Mouse (Mus musculus): ENCODE data around the gene Sfta2. TPM values are rescaled to one million over a fixed set of nuclear protein-coding genes. Genes with fewer than 3 reads are reported as not detected.
A peak's percentile ranks its signal among the peaks of the same experiment; 100 is the strongest.

The Sfta2 gene
- polyA plus RNA-seq, 1 experiment from 2014 or later, result not detected

DNA sequence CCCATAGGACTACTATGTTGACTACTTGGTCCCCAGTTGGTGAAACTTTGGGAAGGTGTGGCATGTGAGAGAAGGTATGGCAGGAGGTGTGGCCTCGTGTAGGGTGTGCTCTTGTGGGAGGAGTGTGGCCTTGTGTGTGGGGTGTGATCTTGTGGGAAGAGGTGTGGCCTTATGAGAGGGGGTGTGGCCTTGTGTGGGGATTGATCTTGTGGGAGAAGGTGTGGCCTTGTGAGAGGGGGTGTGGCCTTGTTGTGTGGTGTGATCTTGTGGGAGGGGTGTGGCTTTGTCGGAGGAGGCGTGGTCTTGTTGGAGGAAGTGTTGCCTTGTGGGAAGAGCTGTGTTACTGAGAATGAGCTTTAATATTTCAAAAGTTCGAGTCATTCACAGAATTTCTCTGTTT is 15.8 kb downstream of the Sfta2 start:
- no peak for DNase-seq (ENCODE audit: low spot score)
- ATAC-seq (replicated peaks; ENCODE audit: low FRiP score), result no peak
- no peaks in the 10 kb centered on the region for H3K9me3 ChIP-seq (ENCODE audit: control insufficient read depth, low read length)
- H3K4me1 ChIP-seq (replicated peaks; ENCODE audit: control insufficient read depth, insufficient read depth, low read length), result no peaks in the 10 kb centered on the region
- no peaks in the 10 kb centered on the region for H3K36me3 ChIP-seq (ENCODE audit: control insufficient read depth, insufficient read depth, low read length)
- no peaks in the 10 kb centered on the region for H3K27me3 ChIP-seq (ENCODE audit: control insufficient read depth, insufficient read depth, low read length)
- H3K4me3 ChIP-seq (ENCODE audit: low read depth, low read length), result no peak overlapping the region
- H3K27ac ChIP-seq (ENCODE audit: low read depth, low read length), result no peak overlapping the region
- H3K4me2 ChIP-seq (ENCODE audit: low read depth, low read length, severe bottlenecking), result no peak overlapping the region
- no peak overlapping the region for H3K9ac ChIP-seq (ENCODE audit: low read length)
- 86% methylated on average over 4 of the region's 4 CpGs for WGBS

DNA sequence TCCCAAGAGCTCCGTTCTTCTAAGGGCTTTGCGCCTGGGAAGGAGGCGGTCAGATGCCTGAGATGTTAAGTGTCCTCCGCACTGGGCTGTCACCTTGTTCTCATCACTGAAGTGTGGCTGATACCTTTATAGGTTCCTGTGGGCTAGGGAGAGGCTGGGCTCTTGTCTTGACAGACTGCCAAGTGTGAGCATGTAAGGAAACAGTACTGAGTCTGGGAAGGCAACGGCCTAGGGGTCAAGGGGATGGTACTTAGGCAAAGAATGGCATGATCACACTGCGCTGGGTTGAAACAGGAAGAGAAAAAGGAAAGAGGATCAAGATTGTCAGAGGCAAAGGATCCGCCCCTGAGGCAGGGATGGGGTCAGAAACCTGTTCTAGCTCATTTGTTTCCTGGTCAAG is 25.2 kb downstream of the Sfta2 start, which contains the start of gene Gm9573:
Gm9573 (minus strand) TSS at position 101 of the 400 bp plus-strand sequence.
- H3K4me3 ChIP-seq (ENCODE audit: low read depth, low read length), result no peak within 1 kb of the TSS
- H3K4me1 ChIP-seq (replicated peaks; ENCODE audit: control insufficient read depth, insufficient read depth, low read length), result no peaks in the 10 kb centered on the region
- no peak within 1 kb of the TSS for H3K27ac ChIP-seq (ENCODE audit: low read depth, low read length)
- H3K9me3 ChIP-seq (ENCODE audit: control insufficient read depth, low read length), result no peaks in the 10 kb centered on the region
- H3K9ac ChIP-seq (ENCODE audit: low read length), result no peak within 1 kb of the TSS
- ATAC-seq (replicated peaks; ENCODE audit: low FRiP score) (no peak), DNase-seq (ENCODE audit: low spot score) (no peak)
- H3K36me3 ChIP-seq (ENCODE audit: control insufficient read depth, insufficient read depth, low read length), result no peaks in the 10 kb centered on the region
- H3K4me2 ChIP-seq (ENCODE audit: low read depth, low read length, severe bottlenecking), result no peak within 1 kb of the TSS
- 87% methylated on average over 7 of the region's 7 CpGs for WGBS
- no peaks in the 10 kb centered on the region for H3K27me3 ChIP-seq (ENCODE audit: control insufficient read depth, insufficient read depth, low read length)

DNA sequence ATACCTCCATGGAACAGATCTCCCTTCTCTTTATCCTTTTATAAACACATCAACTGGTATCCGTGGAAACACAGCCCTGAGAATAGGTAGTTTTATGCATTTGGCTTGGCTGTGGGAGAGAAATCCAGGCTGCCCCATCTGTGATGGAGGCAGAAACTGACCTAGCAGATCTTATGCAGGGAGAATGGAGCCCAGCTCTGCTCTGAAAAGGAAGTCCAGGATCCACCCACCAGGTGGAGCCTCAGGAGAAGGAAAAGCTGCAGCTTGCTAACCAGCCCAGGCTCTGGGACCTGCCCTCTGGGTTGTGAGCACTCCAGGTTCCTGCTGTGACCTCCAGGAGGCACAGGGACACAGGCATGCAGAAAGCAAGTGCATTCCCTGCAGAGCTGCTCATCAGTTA is 32.6 kb downstream of the Sfta2 start:
- Histone ChIP-seq H3K27me3 (ENCODE audit: control insufficient read depth, insufficient read depth, low read length) (no peaks in the 10 kb centered on the region), H3K27ac (ENCODE audit: low read depth, low read length) (no peak overlapping the region), H3K9ac (ENCODE audit: low read length) (no peak overlapping the region), H3K4me1 (replicated peaks; ENCODE audit: control insufficient read depth, insufficient read depth, low read length) (no peaks in the 10 kb centered on the region; the same call in 1 of the 2 replicates), H3K4me2 (ENCODE audit: low read depth, low read length, severe bottlenecking) (no peak overlapping the region), H3K4me3 (ENCODE audit: low read depth, low read length) (no peak overlapping the region), H3K36me3 (ENCODE audit: control insufficient read depth, insufficient read depth, low read length) (no peaks in the 10 kb centered on the region), H3K9me3 (ENCODE audit: control insufficient read depth, low read length) (no peaks in the 10 kb centered on the region)
- WGBS, result 29% methylated on average over 1 of the region's 1 CpGs
- DNase-seq (ENCODE audit: low spot score) (peak; percentile 60), ATAC-seq (replicated peaks; ENCODE audit: low FRiP score) (no peak)

DNA sequence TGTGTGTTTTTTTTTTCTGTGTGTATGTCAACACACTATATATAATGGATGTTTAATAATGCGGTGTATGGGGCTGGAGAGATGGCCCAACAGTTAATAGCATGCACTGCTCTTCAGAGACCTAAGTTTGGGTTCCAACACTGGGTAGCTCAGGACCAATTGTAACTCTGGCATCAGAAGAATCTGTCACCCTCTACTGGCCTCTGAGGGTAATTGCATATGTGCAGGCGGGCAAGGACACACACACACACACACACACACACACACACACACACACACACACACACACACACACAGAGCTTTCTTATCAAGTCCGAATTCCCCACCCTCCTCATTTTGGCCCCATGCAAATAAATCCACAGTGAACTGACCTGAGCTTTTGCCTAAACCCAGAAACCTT is 33.9 kb downstream of the Sfta2 start:
- H3K9ac ChIP-seq (ENCODE audit: low read length), result no peak overlapping the region
- no peak for ATAC-seq (replicated peaks; ENCODE audit: low FRiP score)

DNA sequence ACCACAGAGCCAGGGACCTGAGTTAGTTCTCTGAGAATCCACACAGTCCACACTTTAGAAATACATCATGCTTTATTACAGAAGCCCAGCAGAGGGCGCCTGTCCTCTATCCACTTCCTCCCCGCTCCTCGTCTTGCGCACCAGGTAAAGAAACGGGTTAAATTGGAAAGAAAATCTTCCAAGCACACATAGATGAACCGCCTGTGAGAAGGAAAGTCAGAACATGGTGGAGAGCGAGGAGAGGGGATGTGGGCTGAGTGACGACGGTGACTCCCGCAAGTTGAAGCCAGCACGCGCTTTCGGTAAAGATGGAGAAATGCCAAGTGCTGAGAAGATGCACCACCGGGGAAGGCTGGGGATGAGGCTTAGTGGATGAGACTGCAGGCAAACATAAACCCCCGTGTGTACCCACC is 34.4 kb downstream of the Sfta2 start:
- Histone ChIP-seq H3K9ac (ENCODE audit: low read length) (0 out of 2 replicates have a peak overlapping the region, but pooled peaks have one; percentile 5), H3K36me3 (ENCODE audit: control insufficient read depth, insufficient read depth, low read length) (no peaks in the 10 kb centered on the region), H3K9me3 (ENCODE audit: control insufficient read depth, low read length) (no peaks in the 10 kb centered on the region), H3K27ac (ENCODE audit: low read depth, low read length) (no peak overlapping the region), H3K27me3 (ENCODE audit: control insufficient read depth, insufficient read depth, low read length) (no peaks in the 10 kb centered on the region), H3K4me1 (replicated peaks; ENCODE audit: control insufficient read depth, insufficient read depth, low read length) (no peaks in the 10 kb centered on the region; the same call in 1 of the 2 replicates), H3K4me3 (ENCODE audit: low read depth, low read length) (peak overlapping the region; percentile 17), H3K4me2 (ENCODE audit: low read depth, low read length, severe bottlenecking) (peak overlapping the region; percentile 46)
- WGBS, result 3% methylated on average over 15 of the region's 15 CpGs
- DNase-seq (ENCODE audit: low spot score), result peak; percentile 81
- peak; percentile 44; the same call in 1 of the 2 replicates for ATAC-seq (replicated peaks; ENCODE audit: low FRiP score)

More for the DNA sequence above, 33.9 kb downstream of the Sfta2 start:
- H3K27me3 ChIP-seq (ENCODE audit: control insufficient read depth, insufficient read depth, low read length), result no peaks in the 10 kb centered on the region
- H3K4me3 ChIP-seq (ENCODE audit: low read depth, low read length), result no peak overlapping the region
- no peak overlapping the region for H3K4me2 ChIP-seq (ENCODE audit: low read depth, low read length, severe bottlenecking)
- DNase-seq (ENCODE audit: low spot score), result no peak
- 83% methylated on average over 3 of the region's 3 CpGs for WGBS
- H3K36me3 ChIP-seq (ENCODE audit: control insufficient read depth, insufficient read depth, low read length), result no peaks in the 10 kb centered on the region
- H3K27ac ChIP-seq (ENCODE audit: low read depth, low read length), result no peak overlapping the region
- H3K9me3 ChIP-seq (ENCODE audit: control insufficient read depth, low read length), result no peaks in the 10 kb centered on the region
- H3K4me1 ChIP-seq (replicated peaks; ENCODE audit: control insufficient read depth, insufficient read depth, low read length), result no peaks in the 10 kb centered on the region; the same call in 1 of the 2 replicates

DNA sequence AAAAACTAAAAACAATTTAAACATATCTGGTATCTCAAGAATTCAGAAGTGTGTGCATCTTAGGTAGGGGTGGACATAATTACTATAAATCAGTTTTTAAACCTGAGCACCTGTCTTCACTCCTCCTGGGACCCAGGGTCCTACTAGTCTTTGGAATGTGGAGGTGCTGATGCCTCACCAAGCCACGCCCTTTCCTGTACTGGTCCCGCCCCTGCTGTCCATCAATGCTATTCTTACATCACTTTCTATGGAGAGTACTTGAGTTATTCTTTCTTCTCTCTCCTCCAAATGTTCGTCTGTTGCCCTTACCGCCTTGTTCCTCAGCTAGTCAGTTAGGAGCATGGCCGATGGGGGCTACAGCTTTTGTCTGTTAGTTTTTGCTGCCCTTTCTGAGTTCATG is 35.0 kb downstream of the Sfta2 start:
- Histone ChIP-seq H3K4me1 (replicated peaks; ENCODE audit: control insufficient read depth, insufficient read depth, low read length) (no peaks in the 10 kb centered on the region; the same call in 1 of the 2 replicates), H3K9me3 (ENCODE audit: control insufficient read depth, low read length) (no peaks in the 10 kb centered on the region), H3K4me2 (ENCODE audit: low read depth, low read length, severe bottlenecking) (no peak overlapping the region), H3K36me3 (ENCODE audit: control insufficient read depth, insufficient read depth, low read length) (no peaks in the 10 kb centered on the region), H3K27me3 (ENCODE audit: control insufficient read depth, insufficient read depth, low read length) (no peaks in the 10 kb centered on the region), H3K27ac (ENCODE audit: low read depth, low read length) (no peak overlapping the region), H3K4me3 (ENCODE audit: low read depth, low read length) (no peak overlapping the region), H3K9ac (ENCODE audit: low read length) (no peak overlapping the region)
- ATAC-seq (replicated peaks; ENCODE audit: low FRiP score) (no peak), DNase-seq (ENCODE audit: low spot score) (no peak)
- WGBS, result 42% methylated on average over 5 of the region's 5 CpGs

DNA sequence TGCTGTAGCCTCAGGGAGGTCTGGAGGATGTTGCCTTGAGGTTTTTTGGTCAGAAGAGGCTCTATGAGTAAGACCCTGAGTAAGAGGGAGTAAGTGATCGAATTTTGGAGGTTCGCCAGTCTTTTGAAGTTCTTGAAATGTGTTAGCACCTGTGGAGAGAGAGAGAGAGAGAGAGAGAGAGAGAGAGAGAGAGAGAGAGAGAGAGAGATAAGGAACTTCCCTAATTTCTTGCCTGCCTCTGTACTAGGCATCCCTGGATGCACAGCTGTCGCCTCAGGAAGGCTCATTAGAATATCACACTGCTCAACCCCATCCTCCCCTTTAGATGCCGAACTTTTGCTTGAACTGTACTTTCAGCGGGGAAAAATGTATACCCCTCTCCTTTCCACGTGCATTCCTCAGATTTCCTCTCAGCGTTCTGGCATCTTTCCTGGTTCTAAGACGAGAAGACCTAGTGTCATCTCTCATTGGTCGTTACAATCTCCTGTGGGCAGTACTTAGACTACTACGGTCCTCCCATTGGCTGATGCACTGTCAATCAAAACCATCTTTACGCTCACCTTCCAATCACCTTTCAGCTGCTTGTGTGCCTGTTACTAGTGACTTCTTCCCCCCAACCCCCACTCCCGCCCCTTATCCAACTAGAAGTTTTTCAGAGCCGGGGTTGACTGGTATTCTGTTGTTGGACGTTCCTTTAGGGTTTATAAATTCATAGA is 37.3 kb downstream of the Sfta2 start:
- H3K9me3 ChIP-seq (ENCODE audit: control insufficient read depth, low read length), result no peaks in the 10 kb centered on the region
- no peak overlapping the region for H3K9ac ChIP-seq (ENCODE audit: low read length)
- peak; percentile 49; the same call in 1 of the 2 replicates for ATAC-seq (replicated peaks; ENCODE audit: low FRiP score)
- H3K27ac ChIP-seq (ENCODE audit: low read depth, low read length), result no peak overlapping the region
- no peak for DNase-seq (ENCODE audit: low spot score)
- no peaks in the 10 kb centered on the region; the same call in 1 of the 2 replicates for H3K4me1 ChIP-seq (replicated peaks; ENCODE audit: control insufficient read depth, insufficient read depth, low read length)
- 0 out of 2 replicates have a peak overlapping the region, but pooled peaks have one; percentile 21 for H3K4me2 ChIP-seq (ENCODE audit: low read depth, low read length, severe bottlenecking)
- H3K36me3 ChIP-seq (ENCODE audit: control insufficient read depth, insufficient read depth, low read length), result no peaks in the 10 kb centered on the region
- no peak overlapping the region for H3K4me3 ChIP-seq (ENCODE audit: low read depth, low read length)
- WGBS, result 30% methylated on average over 14 of the region's 14 CpGs
- no peaks in the 10 kb centered on the region for H3K27me3 ChIP-seq (ENCODE audit: control insufficient read depth, insufficient read depth, low read length)

DNA sequence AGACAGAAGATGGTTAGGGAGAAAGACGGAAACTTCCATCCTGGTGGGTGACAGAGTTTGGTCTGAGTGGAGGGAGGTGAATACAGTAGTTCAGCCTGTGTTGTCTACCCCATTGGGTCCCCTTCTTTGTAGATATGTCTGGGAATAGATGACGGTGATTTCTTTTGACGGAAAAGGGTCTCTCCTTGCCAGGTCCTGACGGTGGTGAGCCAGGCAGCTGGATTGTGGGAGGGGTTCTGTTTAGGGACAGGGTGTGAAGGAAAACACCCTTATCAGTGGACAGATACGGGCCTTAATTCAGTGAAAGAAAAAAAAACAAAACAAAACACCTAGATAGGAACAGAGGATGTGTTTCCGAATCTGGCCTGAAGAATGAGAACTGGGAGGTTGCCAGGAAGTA is 38.0 kb downstream of the Sfta2 start:
- DNase-seq (ENCODE audit: low spot score) (no peak), ATAC-seq (replicated peaks; ENCODE audit: low FRiP score) (no peak)
- Histone ChIP-seq H3K36me3 (ENCODE audit: control insufficient read depth, insufficient read depth, low read length) (no peaks in the 10 kb centered on the region), H3K9me3 (ENCODE audit: control insufficient read depth, low read length) (no peaks in the 10 kb centered on the region), H3K27me3 (ENCODE audit: control insufficient read depth, insufficient read depth, low read length) (no peaks in the 10 kb centered on the region), H3K4me1 (replicated peaks; ENCODE audit: control insufficient read depth, insufficient read depth, low read length) (no peaks in the 10 kb centered on the region; the same call in 1 of the 2 replicates), H3K4me3 (ENCODE audit: low read depth, low read length) (no peak overlapping the region), H3K27ac (ENCODE audit: low read depth, low read length) (no peak overlapping the region), H3K4me2 (ENCODE audit: low read depth, low read length, severe bottlenecking) (no peak overlapping the region), H3K9ac (ENCODE audit: low read length) (no peak overlapping the region)
- 82% methylated on average over 6 of the region's 6 CpGs for WGBS

Measured in forebrain, embryonic 11.5 days (tissue).